Mouse (Mus musculus) urinary bladder, adult 2 months (tissue): Measurements from ENCODE around the gene Fndc3b. TPM values are rescaled to one million over a fixed set of nuclear protein-coding genes. Genes with fewer than 3 reads are reported as not detected.

Experiments
- DNase-seq: peaks from one replicate; pipeline ENCODE4 v3.0.0; 2022; ENCODE audit warnings: low spot score
- polyA plus RNA-seq: library from polyadenylated mRNA; depleted of rRNA; stranded (reverse); fragments of >200 nt; gene quantifications from 2 replicates; pipeline ENCODE4 v1.2.3, GENCODE M21; 2012

Fndc3b gene
- polyA plus RNA-seq, 1 experiment = 26.0 TPM

DNA sequence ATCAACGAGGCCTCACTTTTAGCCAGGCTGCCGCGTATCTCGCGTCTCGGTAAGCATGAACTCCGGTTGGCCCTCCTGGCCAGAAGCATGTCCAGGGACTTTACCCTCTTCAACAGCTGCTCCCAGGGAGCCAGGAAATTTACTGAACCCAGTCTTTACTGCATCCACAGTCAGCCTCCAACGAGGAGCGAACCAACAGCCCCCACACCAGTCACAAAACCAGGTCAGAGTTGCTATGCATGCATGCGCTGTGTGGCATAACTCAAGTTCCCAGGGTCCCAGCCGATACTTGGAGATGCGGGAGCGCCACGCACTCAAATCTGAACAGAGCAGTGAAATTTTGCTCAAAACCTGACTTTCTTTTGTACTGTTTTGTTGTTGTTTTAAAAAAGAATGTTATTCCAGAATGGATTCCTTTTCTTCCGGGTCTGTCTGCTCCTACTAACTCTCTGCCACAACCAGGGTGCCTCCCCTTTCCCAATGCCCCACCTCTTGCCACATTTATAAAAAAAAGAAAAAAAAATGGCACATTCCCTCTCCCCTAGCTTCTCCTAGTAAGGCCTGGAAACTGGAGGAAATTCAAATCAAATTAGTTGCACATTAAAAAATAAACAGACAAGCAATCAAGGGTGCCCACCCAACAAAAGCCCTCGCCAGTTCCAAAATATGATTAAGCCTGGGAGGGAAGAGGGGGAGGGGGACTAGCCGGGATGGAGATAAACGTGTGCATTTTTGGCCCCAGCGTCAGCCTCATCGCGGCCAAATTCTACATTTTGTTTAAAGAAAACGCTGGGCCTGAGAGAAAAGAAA lies 1.8 kb downstream of the Fndc3b start:
- DNase-seq = no peak

DNA sequence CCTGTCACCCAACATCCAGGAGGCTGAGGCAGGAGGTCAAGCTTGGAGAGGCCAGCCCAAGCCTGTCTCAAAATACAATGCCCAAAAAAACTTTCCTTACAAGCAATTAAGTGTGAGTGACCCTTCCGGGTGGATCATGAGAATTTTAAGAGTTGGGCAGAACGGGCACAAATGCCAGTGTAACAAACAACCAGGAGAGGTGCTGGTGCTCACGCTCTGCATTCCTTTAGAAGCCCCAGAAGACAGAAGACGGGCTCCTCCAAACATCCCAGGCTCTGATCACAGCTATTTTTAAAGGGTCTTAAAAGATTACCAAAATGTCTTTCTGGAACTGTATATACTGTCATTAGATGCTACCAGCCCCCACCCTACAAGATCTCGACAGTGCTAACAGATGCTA lies 2.5 kb downstream of the Fndc3b start:
- DNase-seq = no peak

DNA sequence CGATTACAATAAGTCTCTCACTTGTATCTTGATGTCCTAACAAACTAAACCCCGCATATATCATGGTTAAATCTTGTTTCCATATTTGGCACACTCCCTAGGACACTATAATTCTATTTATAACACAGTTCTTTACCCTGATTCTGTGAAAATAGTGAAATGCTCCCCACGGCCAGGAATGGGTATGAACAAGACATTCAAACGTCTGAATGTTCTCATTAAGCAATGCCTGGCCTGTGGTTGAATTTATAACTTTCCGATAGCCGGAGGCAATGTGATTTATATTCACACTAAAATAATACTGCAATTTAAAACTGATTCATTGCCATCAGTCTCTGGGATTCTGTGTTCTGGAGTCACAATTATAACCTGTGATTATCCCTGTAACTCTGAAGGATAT lies 5.3 kb downstream of the Fndc3b start:
- no peak for DNase-seq

GRCm38 (mm10) chr3:27705056-27705455 lies 6.1 kb downstream of the Fndc3b start:
- DNase-seq = no peak

GRCm38 (mm10) chr3:27704641-27705040 lies 6.5 kb downstream of the Fndc3b start:
- no peak for DNase-seq

- DNase-seq = no peak
These were observed 7.6 kb downstream of the Fndc3b start for GRCm38 (mm10) chr3:27703531-27703930.

- no peak for DNase-seq
These were observed 8.0 kb downstream of the Fndc3b start for GRCm38 (mm10) chr3:27703081-27703480.

- no peak for DNase-seq
These were observed 12.4 kb downstream of the Fndc3b start for GRCm38 (mm10) chr3:27698671-27699070.

- DNase-seq = no peak
These were observed 14.7 kb downstream of the Fndc3b start for GRCm38 (mm10) chr3:27696449-27696797.

DNA sequence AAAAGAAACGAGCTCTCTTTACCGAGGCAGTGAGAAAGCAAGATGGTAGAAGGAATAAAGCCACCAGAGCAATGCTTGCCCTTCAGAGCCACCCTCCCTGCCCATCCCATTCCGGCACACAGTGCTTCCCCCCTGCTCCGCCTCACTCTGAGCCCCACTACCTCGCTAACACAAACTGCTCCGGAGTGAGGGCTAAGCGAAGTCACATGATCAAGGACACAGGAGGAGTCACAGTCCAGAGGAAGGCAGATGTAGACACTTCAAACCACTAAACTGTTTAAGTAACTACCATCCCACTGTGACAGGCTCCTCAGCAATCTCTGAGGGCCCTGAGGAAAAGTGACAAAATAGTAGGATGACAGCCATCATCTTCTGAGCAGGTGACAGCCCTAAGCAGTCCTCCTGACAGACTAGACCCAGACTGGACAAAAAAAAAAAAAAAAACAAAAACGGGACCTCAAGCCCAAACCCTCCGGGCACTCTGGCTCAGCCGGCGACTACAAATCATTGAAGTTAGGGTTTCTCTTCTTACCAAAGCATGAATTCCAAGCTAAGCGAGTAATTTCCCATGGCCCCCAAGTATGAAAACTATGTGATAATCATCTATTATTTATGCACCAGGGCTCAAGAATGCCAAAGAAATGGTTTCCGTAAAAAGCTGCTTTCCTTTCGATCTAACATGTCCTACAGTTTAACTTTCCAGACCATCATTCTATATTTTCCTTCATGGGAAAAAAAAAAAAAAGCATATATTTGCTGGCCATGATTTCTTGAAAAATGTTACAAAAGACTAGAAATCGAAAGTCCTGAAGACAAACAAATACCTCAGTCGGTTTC lies 15.3 kb downstream of the Fndc3b start:
- DNase-seq = no peak

DNA sequence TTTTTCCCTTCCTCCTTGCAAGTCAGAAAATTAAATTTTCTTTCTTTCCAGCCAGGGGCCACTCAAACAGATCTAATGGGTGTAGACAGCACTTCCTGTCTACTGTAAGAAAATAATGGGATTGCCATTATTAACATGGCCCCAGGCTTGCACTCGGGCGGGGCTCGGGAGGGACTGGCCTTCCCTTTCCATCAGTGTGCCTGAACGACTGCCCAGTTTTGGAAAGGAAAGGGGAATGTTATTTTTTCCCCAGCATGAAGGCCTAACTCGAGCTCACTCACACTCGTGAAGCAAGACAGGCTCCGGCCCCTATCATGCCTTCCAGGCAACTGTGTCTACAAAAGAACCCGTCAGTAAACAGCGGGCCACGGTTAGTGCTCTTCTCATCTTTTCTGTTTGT lies 16.5 kb downstream of the Fndc3b start:
- DNase-seq = no peak

DNA sequence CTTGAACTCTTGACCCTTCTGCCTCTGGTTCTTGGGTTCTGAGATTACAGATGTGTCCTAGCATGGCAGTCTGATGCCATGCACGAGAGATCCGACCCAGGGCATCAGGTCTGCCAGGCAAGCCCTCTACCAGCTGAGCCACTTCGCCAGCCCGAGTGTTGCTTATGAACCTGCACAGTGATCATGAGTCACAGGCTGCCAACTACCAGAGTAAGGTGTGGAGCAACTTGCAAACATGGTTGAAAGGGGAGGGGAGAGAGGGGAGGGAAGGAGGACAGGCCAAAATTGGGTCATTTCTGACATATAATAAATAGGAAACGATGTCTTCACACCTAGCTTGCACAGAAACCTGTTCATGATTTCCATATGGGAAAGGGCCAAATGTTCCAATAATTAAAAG lies 17.0 kb downstream of the Fndc3b start:
- DNase-seq = no peak

- DNase-seq = no peak
These were observed 19.5 kb downstream of the Fndc3b start for GRCm38 (mm10) chr3:27691486-27692160.

DNA sequence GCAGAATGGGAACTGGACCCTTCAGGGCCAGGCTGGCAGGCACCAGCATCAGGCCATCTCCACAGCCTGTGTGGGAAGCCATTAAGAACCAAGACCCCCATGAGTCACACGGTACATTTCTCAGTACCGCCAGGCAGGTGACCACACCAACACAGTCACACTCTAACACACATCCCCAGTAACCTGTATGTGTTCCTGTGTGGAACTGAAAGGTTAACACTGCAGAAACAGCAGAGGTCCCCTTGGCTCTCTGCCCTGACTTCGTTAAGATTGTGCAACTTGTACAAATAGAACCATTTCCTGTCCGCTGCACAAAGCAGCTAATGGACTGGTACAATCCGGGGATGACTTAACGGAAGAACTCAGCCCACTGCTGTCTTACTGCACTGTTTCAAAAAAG lies 21.1 kb downstream of the Fndc3b start:
- no peak for DNase-seq

DNA sequence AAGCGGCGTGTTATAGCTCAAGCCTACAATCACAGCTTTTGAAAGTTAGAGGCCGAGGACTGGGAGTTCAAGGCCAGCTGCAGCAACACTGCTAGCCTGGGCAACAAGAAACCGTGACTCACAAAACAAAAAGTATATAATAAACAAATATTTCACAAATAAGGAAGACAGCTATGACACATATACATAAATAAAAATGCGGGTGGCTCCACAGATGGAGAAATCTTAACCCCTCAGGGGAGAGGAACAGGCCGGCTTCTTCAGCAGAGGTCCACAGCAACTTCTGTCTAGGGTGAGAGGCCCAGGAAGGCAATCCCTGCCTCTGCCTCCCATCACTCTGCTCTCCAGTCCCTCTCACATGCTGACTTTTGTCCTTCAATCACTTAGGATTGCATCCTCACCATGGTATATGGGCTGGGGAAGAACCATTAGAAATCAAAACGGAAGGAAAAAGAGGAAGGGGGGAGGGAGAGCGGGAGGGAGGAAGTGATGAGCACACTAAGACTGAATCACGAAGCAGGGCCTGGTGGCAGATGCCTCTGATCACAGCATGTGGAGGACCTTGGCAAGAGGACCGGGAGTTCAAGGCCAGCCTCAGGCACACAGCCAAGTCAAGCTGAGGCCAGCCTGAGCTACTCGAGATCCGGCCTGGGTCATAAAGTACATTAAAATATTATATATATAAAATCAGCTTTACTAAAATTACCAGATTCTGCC lies 21.8 kb downstream of the Fndc3b start:
- no peak for DNase-seq

- DNase-seq = no peak
These were observed 24.2 kb downstream of the Fndc3b start for GRCm38 (mm10) chr3:27686732-27687491.

- DNase-seq = no peak
These were observed 25.4 kb downstream of the Fndc3b start for GRCm38 (mm10) chr3:27685650-27686208.

DNA sequence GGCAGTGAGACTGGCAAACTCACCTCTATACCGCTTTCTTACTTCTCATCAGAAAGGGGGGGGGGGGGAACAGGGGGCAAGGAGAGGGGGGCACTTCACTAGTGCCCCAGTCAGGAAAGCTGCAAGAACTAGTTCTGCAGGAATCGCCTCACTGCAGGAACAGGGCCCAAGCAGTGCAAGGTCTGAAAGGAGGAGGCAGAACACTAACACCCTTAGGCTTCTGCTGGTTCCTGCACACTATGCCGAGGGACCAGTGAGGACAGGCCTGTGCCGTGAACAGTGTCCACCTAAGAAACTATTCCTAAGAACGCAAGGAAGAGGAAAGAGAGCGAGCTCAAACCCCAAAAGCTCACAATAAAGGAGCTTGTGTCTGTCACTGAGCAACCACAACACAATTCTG lies 26.0 kb downstream of the Fndc3b start:
- no peak for DNase-seq

- DNase-seq = no peak
These were observed 27.7 kb downstream of the Fndc3b start for GRCm38 (mm10) chr3:27683374-27683773.

DNA sequence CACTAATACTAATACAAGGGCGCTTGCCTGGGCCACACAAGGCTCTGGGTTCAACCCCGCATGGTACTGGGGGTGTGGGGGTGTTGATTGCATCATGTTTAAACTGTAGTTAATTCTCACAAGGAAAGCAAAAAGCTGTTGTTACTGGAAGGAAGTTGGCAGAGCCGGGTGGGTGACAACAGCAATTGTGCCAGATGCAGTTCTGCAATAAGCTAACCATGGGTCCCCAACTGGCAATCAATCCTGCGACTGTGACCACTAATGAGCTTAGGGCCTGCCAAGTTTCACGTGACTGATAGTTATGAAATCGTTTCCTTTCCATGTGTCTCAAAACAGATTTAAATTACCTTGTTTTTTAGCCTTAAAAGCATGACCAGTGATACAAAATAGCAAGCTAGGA lies 33.5 kb downstream of the Fndc3b start:
- no peak for DNase-seq

GRCm38 (mm10) chr3:27673660-27674059 lies 37.4 kb downstream of the Fndc3b start:
- DNase-seq = no peak
